In genomic region chr15:98424326-98424725, GRCm38 (mm10) we compare ENCODE assay signal across 22 mouse cellular contexts. TPM values are rescaled to one million over a fixed set of nuclear protein-coding genes. Genes with fewer than 3 reads are reported as not detected.
DNase-seq lines count a peak whose midpoint lies in the region; ATAC-seq lines count a peak whose summit lies in the region.
"Had no signal": no experiment of that assay in that cellular context is flagged by ENCODE, and none has a peak within 500 bp of the region (broad histone marks: within the 10 kb centered on the region; RNA-seq: fewer than 3 reads in every experiment).

No protein-coding gene starts in this region.

- WGBS in lung, embryonic 15.5 days, result 60% methylated on average over 14 of the region's 14 CpGs
- 32% methylated on average over 14 of the region's 14 CpGs for WGBS in embryonic facial prominence, embryonic 13.5 days
- WGBS in intestine, embryonic 16.5 days, result 55% methylated on average over 14 of the region's 14 CpGs

- H3K9me3 ChIP-seq in lung, embryonic 15.5 days, result no peaks in the 10 kb centered on the region
- H3K9me3 ChIP-seq in embryonic facial prominence, embryonic 13.5 days, result no peaks in the 10 kb centered on the region
- H3K9me3 ChIP-seq in intestine, embryonic 16.5 days (ENCODE audit: control insufficient read depth, low read length), result no peaks in the 10 kb centered on the region
- H3K9me3 ChIP-seq: forebrain, embryonic 15.5 days; heart, embryonic 10.5 days had no signal

- H3K36me3 ChIP-seq in lung, embryonic 15.5 days, result no peaks in the 10 kb centered on the region
- H3K36me3 ChIP-seq in embryonic facial prominence, embryonic 13.5 days, result no peaks in the 10 kb centered on the region
- no peaks in the 10 kb centered on the region for H3K36me3 ChIP-seq in intestine, embryonic 16.5 days (ENCODE audit: control insufficient read depth, insufficient read depth, low read length)
- H3K36me3 ChIP-seq: forebrain, embryonic 15.5 days; heart, embryonic 10.5 days had no signal

- no peaks in the 10 kb centered on the region for H3K27me3 ChIP-seq in lung, embryonic 15.5 days
- H3K27me3 ChIP-seq in embryonic facial prominence, embryonic 13.5 days, result no peaks in the 10 kb centered on the region; the same call in 1 of the 2 replicates
- H3K27me3 ChIP-seq in intestine, embryonic 16.5 days (replicated peaks; ENCODE audit: control insufficient read depth, insufficient read depth, low read length), result no peaks in the 10 kb centered on the region
- H3K27me3 ChIP-seq: forebrain, embryonic 15.5 days had no signal

- no peak for ATAC-seq in lung, embryonic 15.5 days (ENCODE audit: borderline replicate concordance, extremely low read depth, low FRiP score, low TSS enrichment)
- no peak for ATAC-seq in embryonic facial prominence, embryonic 13.5 days (ENCODE audit: insufficient number of reproducible peaks, insufficient read depth, low FRiP score, low TSS enrichment, low read depth)
- no peak for ATAC-seq in intestine, embryonic 16.5 days
- ATAC-seq in granulocyte monocyte progenitor cell, adult 5-6 weeks (replicated peaks; ENCODE audit: poor library complexity, severe bottlenecking), result no peak
- ATAC-seq: forebrain, embryonic 15.5 days had no signal

- H3K9ac ChIP-seq in lung, embryonic 15.5 days, result no peak overlapping the region
- no peak overlapping the region for H3K9ac ChIP-seq in embryonic facial prominence, embryonic 13.5 days
- no peak overlapping the region for H3K9ac ChIP-seq in intestine, embryonic 16.5 days (ENCODE audit: low read depth, low read length)
- H3K9ac ChIP-seq: forebrain, embryonic 15.5 days; liver, embryonic 14.5 days had no signal

- peak overlapping the region; percentile 13; the same call in 1 of the 2 replicates for H3K4me2 ChIP-seq in lung, embryonic 15.5 days
- H3K4me2 ChIP-seq in embryonic facial prominence, embryonic 13.5 days, result peak overlapping the region; percentile 32
- H3K4me2 ChIP-seq in intestine, embryonic 16.5 days (ENCODE audit: low read depth, low read length), result no peak overlapping the region
- H3K4me2 ChIP-seq: forebrain, embryonic 15.5 days had no signal

- 0 out of 2 replicates have a peak, but pooled peaks cover 6% of the 10 kb centered on the region for H3K4me1 ChIP-seq in lung, embryonic 15.5 days
- H3K4me1 ChIP-seq in embryonic facial prominence, embryonic 13.5 days, result peaks cover 16% of the 10 kb centered on the region
- H3K4me1 ChIP-seq in intestine, embryonic 16.5 days (ENCODE audit: control insufficient read depth, insufficient read depth, low read length), result 0 out of 2 replicates have a peak, but pooled peaks cover 3% of the 10 kb centered on the region
- H3K4me1 ChIP-seq: forebrain, embryonic 15.5 days; heart, embryonic 10.5 days had no signal

- H3K27ac ChIP-seq in lung, embryonic 15.5 days, result no peak overlapping the region
- no peak overlapping the region for H3K27ac ChIP-seq in embryonic facial prominence, embryonic 13.5 days
- 0 out of 2 replicates have a peak overlapping the region, but pooled peaks have one; percentile 70 for H3K27ac ChIP-seq in intestine, embryonic 16.5 days (ENCODE audit: low read length)
- H3K27ac ChIP-seq: forebrain, embryonic 15.5 days; heart, embryonic 10.5 days; liver, embryonic 14.5 days had no signal

- DNase-seq in lung, postnatal 4 days, result no peak
- DNase-seq in embryo, embryonic 11 days, result peak; percentile 30
- DNase-seq in frontal cortex, postnatal 10 days (ENCODE audit: low spot score in 2 of 2), result no peak
- DNase-seq: cerebellum, postnatal 14 days; heart, postnatal 36 days; kidney, postnatal 10 days; lung, postnatal 14 days; thymus, adult 2 months had no signal

- H3K4me3 ChIP-seq in lung, embryonic 15.5 days, result no peak overlapping the region
- no peak overlapping the region for H3K4me3 ChIP-seq in embryonic facial prominence, embryonic 13.5 days
- H3K4me3 ChIP-seq in intestine, embryonic 16.5 days (ENCODE audit: low read length), result no peak overlapping the region
- H3K4me3 ChIP-seq: forebrain, embryonic 15.5 days; heart, embryonic 10.5 days had no signal

RNA-seq across cellular contexts. Expression of gene Olfr282, which starts 6.7 kb away (rescaled TPM):
- not detected in 2 replicates for polyA plus RNA-seq in lung, embryonic 15.5 days (2015; fragmentation: Nextera tagmentation; extraction: Ambion mirVana)
- not detected in 2 replicates for polyA plus RNA-seq in embryonic facial prominence, embryonic 13.5 days (2015; fragmentation: Nextera tagmentation; extraction: Ambion mirVana)
- not detected in 2 replicates for polyA plus RNA-seq in intestine, embryonic 16.5 days (2015; fragmentation: Nextera tagmentation; extraction: Ambion mirVana)
- total RNA-seq in granulocyte monocyte progenitor cell, adult 5-6 weeks (2014; fragmentation: Nextera tagmentation), result not detected in 2 replicates
- total RNA-seq in granulocyte monocyte progenitor cell, adult 5-6 weeks (2017), result not detected in 2 replicates
- total RNA-seq: adrenal gland, adult 18-20 months; ES-E14; heart, postnatal 36 days; left cerebral cortex, postnatal 25 days; monocyte, adult 5-6 weeks had no signal
- polyA plus RNA-seq: forebrain, embryonic 15.5 days; heart, embryonic 10.5 days; liver, embryonic 14.5 days; neural tube, embryonic 14.5 days; small intestine, adult 2 months; stomach, embryonic 14.5 days; thymus, adult 2 months had no signal

RNA-seq across cellular contexts. Expression of gene Olfr281, which starts 28.1 kb away (rescaled TPM):
- not detected in 2 replicates for polyA plus RNA-seq in lung, embryonic 15.5 days (2015; fragmentation: Nextera tagmentation; extraction: Ambion mirVana)
- 0.22 TPM in 1 of 2 replicates, not detected in the other for polyA plus RNA-seq in embryonic facial prominence, embryonic 13.5 days (2015; fragmentation: Nextera tagmentation; extraction: Ambion mirVana)
- polyA plus RNA-seq in intestine, embryonic 16.5 days (2015; fragmentation: Nextera tagmentation; extraction: Ambion mirVana), result not detected in 2 replicates
- total RNA-seq in granulocyte monocyte progenitor cell, adult 5-6 weeks (2014; fragmentation: Nextera tagmentation), result not detected in 2 replicates
- not detected in 2 replicates for total RNA-seq in granulocyte monocyte progenitor cell, adult 5-6 weeks (2017)
- total RNA-seq: adrenal gland, adult 18-20 months; ES-E14; heart, postnatal 36 days; left cerebral cortex, postnatal 25 days; monocyte, adult 5-6 weeks had no signal
- polyA plus RNA-seq: forebrain, embryonic 15.5 days; heart, embryonic 10.5 days; liver, embryonic 14.5 days; neural tube, embryonic 14.5 days; small intestine, adult 2 months; stomach, embryonic 14.5 days; thymus, adult 2 months had no signal

RNA-seq across cellular contexts. Expression of gene Olfr283, which starts 43.6 kb away (rescaled TPM):
- not detected in 2 replicates for polyA plus RNA-seq in lung, embryonic 15.5 days (2015; fragmentation: Nextera tagmentation; extraction: Ambion mirVana)
- not detected in 2 replicates for polyA plus RNA-seq in embryonic facial prominence, embryonic 13.5 days (2015; fragmentation: Nextera tagmentation; extraction: Ambion mirVana)
- polyA plus RNA-seq in intestine, embryonic 16.5 days (2015; fragmentation: Nextera tagmentation; extraction: Ambion mirVana), result not detected in 2 replicates
- total RNA-seq in granulocyte monocyte progenitor cell, adult 5-6 weeks (2014; fragmentation: Nextera tagmentation), result not detected in 2 replicates
- total RNA-seq in granulocyte monocyte progenitor cell, adult 5-6 weeks (2017), result not detected in 2 replicates
- total RNA-seq: adrenal gland, adult 18-20 months; ES-E14; heart, postnatal 36 days; left cerebral cortex, postnatal 25 days; monocyte, adult 5-6 weeks had no signal
- polyA plus RNA-seq: forebrain, embryonic 15.5 days; heart, embryonic 10.5 days; liver, embryonic 14.5 days; neural tube, embryonic 14.5 days; small intestine, adult 2 months; stomach, embryonic 14.5 days; thymus, adult 2 months had no signal

RNA-seq across cellular contexts. Expression of gene OR5BS1P, which starts 45.4 kb away (rescaled TPM):
- polyA plus RNA-seq in lung, embryonic 15.5 days (2015; fragmentation: Nextera tagmentation; extraction: Ambion mirVana), result not detected in 2 replicates
- polyA plus RNA-seq in embryonic facial prominence, embryonic 13.5 days (2015; fragmentation: Nextera tagmentation; extraction: Ambion mirVana), result not detected in 2 replicates
- polyA plus RNA-seq in intestine, embryonic 16.5 days (2015; fragmentation: Nextera tagmentation; extraction: Ambion mirVana), result not detected in 2 replicates
- total RNA-seq in granulocyte monocyte progenitor cell, adult 5-6 weeks (2014; fragmentation: Nextera tagmentation), result not detected in 2 replicates
- total RNA-seq in granulocyte monocyte progenitor cell, adult 5-6 weeks (2017), result not detected in 2 replicates
- total RNA-seq: adrenal gland, adult 18-20 months; ES-E14; heart, postnatal 36 days; left cerebral cortex, postnatal 25 days; monocyte, adult 5-6 weeks had no signal
- polyA plus RNA-seq: forebrain, embryonic 15.5 days; heart, embryonic 10.5 days; liver, embryonic 14.5 days; neural tube, embryonic 14.5 days; small intestine, adult 2 months; stomach, embryonic 14.5 days; thymus, adult 2 months had no signal

RNA-seq across cellular contexts. Expression of gene Lalba, which starts 58.2 kb away (rescaled TPM):
- 0.21 and 0.40 TPM in 2 replicates for polyA plus RNA-seq in lung, embryonic 15.5 days (2015; fragmentation: Nextera tagmentation; extraction: Ambion mirVana)
- not detected in 2 replicates for polyA plus RNA-seq in embryonic facial prominence, embryonic 13.5 days (2015; fragmentation: Nextera tagmentation; extraction: Ambion mirVana)
- 0.31 TPM in 1 of 2 replicates, not detected in the other for polyA plus RNA-seq in intestine, embryonic 16.5 days (2015; fragmentation: Nextera tagmentation; extraction: Ambion mirVana)
- not detected in 2 replicates for total RNA-seq in granulocyte monocyte progenitor cell, adult 5-6 weeks (2014; fragmentation: Nextera tagmentation)
- total RNA-seq in granulocyte monocyte progenitor cell, adult 5-6 weeks (2017), result not detected in 2 replicates
- total RNA-seq: adrenal gland, adult 18-20 months; ES-E14; heart, postnatal 36 days; left cerebral cortex, postnatal 25 days; monocyte, adult 5-6 weeks had no signal
- polyA plus RNA-seq: forebrain, embryonic 15.5 days; heart, embryonic 10.5 days; liver, embryonic 14.5 days; neural tube, embryonic 14.5 days; small intestine, adult 2 months; stomach, embryonic 14.5 days; thymus, adult 2 months had no signal
